Comparison of ENCODE assay signal across 29 mouse cellular contexts in the genomic region with DNA sequence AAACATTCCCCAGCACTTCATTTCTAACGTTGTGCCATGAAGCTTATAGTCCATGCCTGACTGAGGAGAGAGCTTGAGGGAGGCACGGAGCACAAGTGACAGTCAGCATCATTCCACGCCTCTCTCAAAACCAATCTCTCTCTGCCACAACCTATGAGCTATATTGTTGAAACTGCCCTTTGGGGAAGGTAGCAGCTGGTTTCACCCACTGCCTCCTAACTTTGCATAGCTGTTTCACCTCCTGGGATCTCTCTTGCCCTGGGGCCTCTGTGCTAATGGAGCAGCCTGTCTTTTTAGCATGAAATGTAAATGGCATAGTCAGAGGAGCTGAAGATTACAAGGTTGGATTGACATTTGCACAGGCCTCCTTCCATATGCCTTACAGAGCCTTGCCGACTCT. TPM values are rescaled to one million over a fixed set of nuclear protein-coding genes. Genes with fewer than 3 reads are reported as not detected.
DNase-seq lines count a peak whose midpoint lies in the region; ATAC-seq lines count a peak whose summit lies in the region.
"Had no signal": no experiment of that assay in that cellular context is flagged by ENCODE, and none has a peak within 500 bp of the region (broad histone marks: within the 10 kb centered on the region; RNA-seq: fewer than 3 reads in every experiment).

No protein-coding gene starts in this region.

- no peak overlapping the region for H3K4me2 ChIP-seq in midbrain, embryonic 12.5 days (replicated peaks)
- no peak overlapping the region for H3K4me2 ChIP-seq in midbrain, embryonic 16.5 days (ENCODE audit: low read length)
- H3K4me2 ChIP-seq: heart, embryonic 12.5 days; lung, embryonic 14.5 days had no signal

- H3K27me3 ChIP-seq in midbrain, embryonic 12.5 days, result no peaks in the 10 kb centered on the region
- H3K27me3 ChIP-seq in midbrain, embryonic 10.5 days (ENCODE audit: low read depth, poor library complexity, severe bottlenecking), result no peaks in the 10 kb centered on the region
- H3K27me3 ChIP-seq in midbrain, embryonic 16.5 days (ENCODE audit: control insufficient read depth, insufficient read depth, low read depth, low read length), result no peaks in the 10 kb centered on the region
- H3K27me3 ChIP-seq: heart, embryonic 12.5 days had no signal

- no peak overlapping the region for H3K4me3 ChIP-seq in midbrain, embryonic 12.5 days
- H3K4me3 ChIP-seq in midbrain, embryonic 10.5 days, result no peak overlapping the region
- no peak overlapping the region for H3K4me3 ChIP-seq in midbrain, embryonic 16.5 days (ENCODE audit: low read depth, low read length)
- H3K4me3 ChIP-seq: erythroblast, embryonic 14.5 days; gastrocnemius, adult 2 months; heart, adult 2 months; heart, embryonic 12.5 days; myocyte had no signal

- ATAC-seq in midbrain, embryonic 12.5 days (ENCODE audit: low FRiP score, low read depth), result peak; percentile 57
- peak; percentile 45; the same call in 1 of the 2 replicates for ATAC-seq in midbrain, embryonic 16.5 days
- ATAC-seq: forebrain, embryonic 16.5 days; inflammation-experienced regulatory T-cells, adult 6 months had no signal

- peak; percentile 2 for DNase-seq in adrenal gland, postnatal 10 days
- no peak for DNase-seq in adrenal gland, postnatal 25 days
- no peak for DNase-seq in midbrain, embryonic 10.5 days (ENCODE audit: low spot score)
- DNase-seq in retina, postnatal 1 day, result peak; percentile 55
- DNase-seq in retina, embryonic 14.5 days (ENCODE audit: low spot score), result no peak
- DNase-seq in urinary bladder, postnatal 36 days (ENCODE audit: low spot score in 2 of 2), result no peak
- DNase-seq: cerebellum, adult 8-10 months; gastrocnemius, adult 2 months; heart, adult 2 months; heart, postnatal 4 days; kidney, adult 11 months; kidney, postnatal 14 days; layer of hippocampus, adult 9-11 months; liver; lung, embryonic 14.5 days; lung, postnatal 14 days had no signal

- 77% methylated on average over 3 of the region's 4 CpGs for WGBS in midbrain, embryonic 12.5 days
- 85% methylated on average over 3 of the region's 4 CpGs for WGBS in midbrain, embryonic 10.5 days
- WGBS in midbrain, embryonic 16.5 days, result 63% methylated on average over 3 of the region's 4 CpGs

- no peak overlapping the region for H3K27ac ChIP-seq in midbrain, embryonic 12.5 days (replicated peaks)
- H3K27ac ChIP-seq in midbrain, embryonic 10.5 days (replicated peaks), result no peak overlapping the region
- no peak overlapping the region for H3K27ac ChIP-seq in midbrain, embryonic 16.5 days (ENCODE audit: low read length)
- H3K27ac ChIP-seq: gastrocnemius, adult 2 months; heart, adult 2 months; liver, embryonic 14.5 days had no signal

- H3K36me3 ChIP-seq in midbrain, embryonic 12.5 days, result no peaks in the 10 kb centered on the region
- no peaks in the 10 kb centered on the region for H3K36me3 ChIP-seq in midbrain, embryonic 10.5 days
- no peaks in the 10 kb centered on the region for H3K36me3 ChIP-seq in midbrain, embryonic 16.5 days (ENCODE audit: control insufficient read depth, insufficient read depth, low read length)
- H3K36me3 ChIP-seq: G1E; heart, embryonic 12.5 days had no signal

- H3K4me1 ChIP-seq in midbrain, embryonic 12.5 days, result no peaks in the 10 kb centered on the region
- H3K4me1 ChIP-seq in midbrain, embryonic 10.5 days, result no peaks in the 10 kb centered on the region
- H3K4me1 ChIP-seq in midbrain, embryonic 16.5 days (ENCODE audit: control insufficient read depth, insufficient read depth, low read length), result no peaks in the 10 kb centered on the region
- H3K4me1 ChIP-seq: heart, embryonic 12.5 days had no signal

- no peaks in the 10 kb centered on the region for H3K9me3 ChIP-seq in midbrain, embryonic 12.5 days
- H3K9me3 ChIP-seq in midbrain, embryonic 10.5 days (replicated peaks), result no peaks in the 10 kb centered on the region
- no peaks in the 10 kb centered on the region for H3K9me3 ChIP-seq in midbrain, embryonic 16.5 days (replicated peaks; ENCODE audit: control insufficient read depth, low read length, poor library complexity, severe bottlenecking)
- H3K9me3 ChIP-seq: G1E; heart, embryonic 12.5 days had no signal

- H3K9ac ChIP-seq in midbrain, embryonic 12.5 days (replicated peaks), result no peak overlapping the region
- no peak overlapping the region for H3K9ac ChIP-seq in midbrain, embryonic 16.5 days (ENCODE audit: low read depth, low read length)
- H3K9ac ChIP-seq: liver, embryonic 14.5 days; lung, embryonic 14.5 days had no signal

RNA-seq across cellular contexts. Expression of gene Lrrn4, which starts 21.4 kb away (rescaled TPM):
- total RNA-seq in adrenal gland, postnatal 10 days (2021), result 1 to 10 TPM; 4.3 to 5.5 TPM
- total RNA-seq in adrenal gland, postnatal 25 days (2021), result 1.6 and 2.2 TPM in 2 replicates
- polyA plus RNA-seq in midbrain, embryonic 12.5 days (2016; fragmentation: Nextera tagmentation; extraction: Ambion mirVana), result 0.06 and 0.08 TPM in 2 replicates
- 0.22 and 0.26 TPM in 2 replicates for polyA plus RNA-seq in midbrain, embryonic 10.5 days (2016; fragmentation: Nextera tagmentation; extraction: Ambion mirVana)
- 0.46 and 0.49 TPM in 2 replicates for polyA plus RNA-seq in midbrain, embryonic 16.5 days (2015; fragmentation: Nextera tagmentation; extraction: Ambion mirVana)
- total RNA-seq: gastrocnemius, adult 2 months had no signal
- polyA plus RNA-seq: C2C12; erythroblast, embryonic 14.5 days; G1E; myocyte had no signal

RNA-seq across cellular contexts. Expression of gene Fermt1, which starts 43.6 kb away (rescaled TPM):
- under 1 TPM; 0.06 to 0.09 TPM for total RNA-seq in adrenal gland, postnatal 10 days (2021)
- not detected in 2 replicates for total RNA-seq in adrenal gland, postnatal 25 days (2021)
- 0.60 and 0.73 TPM in 2 replicates for polyA plus RNA-seq in midbrain, embryonic 12.5 days (2016; fragmentation: Nextera tagmentation; extraction: Ambion mirVana)
- 4.3 and 5.1 TPM in 2 replicates for polyA plus RNA-seq in midbrain, embryonic 10.5 days (2016; fragmentation: Nextera tagmentation; extraction: Ambion mirVana)
- polyA plus RNA-seq in midbrain, embryonic 16.5 days (2015; fragmentation: Nextera tagmentation; extraction: Ambion mirVana), result not detected in 2 replicates
- total RNA-seq: adrenal gland, postnatal 14 days; gastrocnemius, adult 2 months; gastrocnemius, postnatal 4 days; heart, adult 2 months; heart, postnatal 4 days had no signal
- polyA plus RNA-seq: C2C12; forebrain, embryonic 16.5 days; G1E; heart, embryonic 12.5 days; heart, postnatal 0 days; myocyte had no signal

RNA-seq across cellular contexts. Expression of gene Crls1, which starts 55.6 kb away (rescaled TPM):
- 100 to 1,000 TPM; 109 to 121 TPM for total RNA-seq in adrenal gland, postnatal 10 days (2021)
- 81.5 and 97.2 TPM in 2 replicates for total RNA-seq in adrenal gland, postnatal 25 days (2021)
- polyA plus RNA-seq in midbrain, embryonic 12.5 days (2016; fragmentation: Nextera tagmentation; extraction: Ambion mirVana), result 22.1 and 25.8 TPM in 2 replicates
- polyA plus RNA-seq in midbrain, embryonic 10.5 days (2016; fragmentation: Nextera tagmentation; extraction: Ambion mirVana), result 6.5 and 7.6 TPM in 2 replicates
- polyA plus RNA-seq in midbrain, embryonic 16.5 days (2015; fragmentation: Nextera tagmentation; extraction: Ambion mirVana), result 6.5 TPM in 2 replicates

Comparison
In these comparisons a context has a peak if more than half of its experiments do, and no peak if none do; other contexts are left out.
1. DNase-seq: peak in adrenal gland, postnatal 10 days (single experiment) and retina, postnatal 1 day (single experiment); none in adrenal gland, postnatal 25 days (single experiment), midbrain, embryonic 10.5 days (single experiment), retina, embryonic 14.5 days (single experiment) and urinary bladder, postnatal 36 days (0 of 2).